Mouse (Mus musculus) urinary bladder, postnatal 36 days (tissue): ENCODE measurements around the gene Nr1h2.

Source experiments
- DNase-seq, 2 experiments: peaks; one replicate each; pipeline ENCODE4 v3.0.0; 2022; ENCODE audit warnings: low spot score in 2 of 2, mixed read lengths in 1 of 2

Nr1h2 gene

GRCm38 (mm10) chr7:44584921-44585320 lies 31.2 kb upstream of the Nr1h2 start:
- no peak for DNase-seq

GRCm38 (mm10) chr7:44584265-44584804 lies 30.6 kb upstream of the Nr1h2 start:
- no peak for DNase-seq

- DNase-seq: no peak
Observed at GRCm38 (mm10) chr7:44583146-44583545, 29.4 kb upstream of the Nr1h2 start.

GRCm38 (mm10) chr7:44582709-44583108 lies 29.0 kb upstream of the Nr1h2 start:
- no peak for DNase-seq

- no peak for DNase-seq
Observed at GRCm38 (mm10) chr7:44581637-44582036, 27.9 kb upstream of the Nr1h2 start.

- no peak for DNase-seq
Observed at GRCm38 (mm10) chr7:44576333-44576844, 22.6 kb upstream of the Nr1h2 start.

- DNase-seq: no peak
Observed at GRCm38 (mm10) chr7:44572956-44573484, 19.3 kb upstream of the Nr1h2 start.

- no peak for DNase-seq
Observed at GRCm38 (mm10) chr7:44572213-44572701, 18.5 kb upstream of the Nr1h2 start, which contains the start of gene Napsa. TSS of gene Napsa (plus strand) at chr7:44572380.

GRCm38 (mm10) chr7:44571811-44572210 lies 18.1 kb upstream of the Nr1h2 start:
- no peak for DNase-seq

GRCm38 (mm10) chr7:44570989-44571388 lies 17.2 kb upstream of the Nr1h2 start:
- no peak for DNase-seq

GRCm38 (mm10) chr7:44568803-44569202 lies 15.1 kb upstream of the Nr1h2 start:
- no peak for DNase-seq

GRCm38 (mm10) chr7:44565414-44565813 lies 11.7 kb upstream of the Nr1h2 start:
- no peak for DNase-seq

- no peak for DNase-seq
Observed at GRCm38 (mm10) chr7:44564486-44564885, 10.7 kb upstream of the Nr1h2 start.

- no peak for DNase-seq
Observed at GRCm38 (mm10) chr7:44563284-44563683, 9.5 kb upstream of the Nr1h2 start.

- peak; percentile 58 to 76 for DNase-seq
Observed at GRCm38 (mm10) chr7:44560435-44561400, 7.0 kb upstream of the Nr1h2 start.

- DNase-seq: no peak
Observed at GRCm38 (mm10) chr7:44557629-44558028, 3.9 kb upstream of the Nr1h2 start.

- peak; percentile 57 to 76 for DNase-seq
Observed at GRCm38 (mm10) chr7:44553196-44553764, 471 bp downstream of the Nr1h2 start.

- no peak for DNase-seq
Observed at GRCm38 (mm10) chr7:44552141-44552908, 1.4 kb downstream of the Nr1h2 start.

GRCm38 (mm10) chr7:44551731-44552130 lies 2.0 kb downstream of the Nr1h2 start:
- no peak for DNase-seq

GRCm38 (mm10) chr7:44551301-44551700 lies 2.5 kb downstream of the Nr1h2 start:
- no peak for DNase-seq

GRCm38 (mm10) chr7:44550409-44550678 lies 3.4 kb downstream of the Nr1h2 start:
- no peak for DNase-seq
